Mouse (Mus musculus): Measurements from ENCODE around the gene Stx18. TPM values are rescaled to one million over a fixed set of nuclear protein-coding genes. Genes with fewer than 3 reads are reported as not detected.
A peak's percentile ranks its signal among the peaks of the same experiment; 100 is the strongest.

Stx18 gene
- 10 to 100 TPM; 14.2 to 14.3 TPM for total RNA-seq (2021)
- long read RNA-seq, experiment 1, transcript Stx18-203 (11 exons, 3,002 nt): major isoform, 17 of 22 reads
- long read RNA-seq, experiment 1, partial matches to known transcripts: 2 of 22 reads
- long read RNA-seq, experiment 1, other reads (novel, unspliced or antisense): 0 of 22 reads
- long read RNA-seq, experiment 2, transcript Stx18-203 (11 exons, 3,002 nt): major isoform, 9 of 13 reads
- long read RNA-seq, experiment 2, partial matches to known transcripts: 1 of 13 reads
- long read RNA-seq, experiment 2, other reads (novel, unspliced or antisense): 2 of 13 reads

DNA sequence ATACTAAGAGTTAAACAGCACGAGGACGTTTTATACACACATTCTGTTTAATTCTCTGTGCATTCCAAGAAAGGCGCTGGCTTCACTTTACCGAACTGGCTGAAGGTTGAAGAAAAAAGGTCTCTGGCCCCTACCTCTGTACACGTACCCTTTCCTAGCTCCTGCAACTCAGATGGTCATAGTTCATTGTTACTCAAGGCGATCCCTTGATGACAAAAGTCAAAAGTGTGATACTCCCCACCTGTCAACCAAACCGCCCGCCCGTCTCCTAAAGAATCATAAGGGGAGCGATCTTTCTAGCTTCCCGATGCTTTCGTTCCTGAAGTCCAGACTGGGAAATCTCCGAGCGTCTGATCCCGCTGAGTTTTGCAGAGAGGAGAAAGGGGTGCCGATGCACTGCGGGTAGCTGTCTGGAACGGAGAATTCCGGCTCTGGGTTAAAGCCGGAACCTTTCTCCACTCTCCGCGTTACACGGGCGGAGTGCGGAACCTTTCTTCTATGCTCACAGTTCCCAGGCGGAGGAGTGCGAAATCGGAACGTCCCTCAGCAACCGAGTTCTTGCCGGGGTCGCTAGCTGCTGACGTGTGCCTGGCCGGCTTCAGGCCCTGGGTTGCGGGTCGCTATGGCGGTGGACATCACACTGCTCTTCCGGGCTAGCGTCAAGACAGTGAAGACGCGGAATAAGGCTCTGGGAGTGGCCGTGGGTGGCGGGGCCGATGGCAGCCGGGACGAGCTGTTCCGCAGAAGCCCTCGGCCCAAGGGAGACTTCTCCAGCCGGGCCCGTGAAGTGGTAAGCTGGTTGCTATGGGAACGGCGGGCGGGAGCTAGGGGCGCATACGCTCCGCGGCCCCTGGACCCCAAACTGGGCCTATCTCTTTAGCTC lies at the start of gene Stx18:
Stx18 (plus strand) TSS at position 33 of the 883 bp plus-strand sequence.
- peak; percentile 86 for DNase-seq (ENCODE audit: low spot score)

DNA sequence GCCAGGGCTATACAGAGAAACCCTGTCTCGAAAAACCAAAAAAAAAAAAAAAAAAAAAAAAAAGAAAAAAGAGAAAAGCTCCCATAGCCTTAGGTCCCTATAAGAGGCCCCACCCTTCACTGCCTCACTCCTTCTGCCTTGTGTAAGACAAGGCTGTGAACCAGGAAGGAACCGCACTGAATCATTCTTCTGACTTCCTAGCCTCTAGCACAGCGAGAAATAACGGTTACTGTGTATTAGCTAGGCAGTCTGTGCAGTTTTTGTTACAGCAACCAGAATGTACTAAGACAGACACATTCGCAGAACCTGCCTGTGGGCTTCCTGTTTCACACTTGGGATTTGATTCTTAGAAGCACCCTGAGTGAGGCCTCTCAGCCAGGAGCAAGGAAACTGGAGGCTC lies 46.2 kb upstream of the Stx18 start:
- DNase-seq (ENCODE audit: low spot score): no peak

DNA sequence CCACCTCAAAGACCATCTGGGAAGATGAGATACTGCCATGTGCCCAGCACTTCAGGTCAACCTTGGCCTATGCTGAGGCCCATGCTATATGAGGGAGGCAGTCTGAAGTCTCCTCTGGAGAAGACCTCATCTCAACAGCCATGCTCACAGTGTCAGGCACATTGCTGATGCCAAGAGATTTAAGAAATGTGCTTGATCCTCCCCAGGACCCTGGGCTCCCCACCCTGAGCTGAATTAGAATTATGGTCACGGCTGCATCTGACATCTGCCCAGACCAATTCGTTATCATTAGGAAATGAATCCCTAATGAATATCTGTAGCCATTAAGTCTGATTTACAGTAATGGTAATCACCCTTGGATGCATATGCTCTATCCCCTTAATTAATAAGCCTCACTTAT lies 39.7 kb upstream of the Stx18 start:
- no peak for DNase-seq (ENCODE audit: low spot score)

DNA sequence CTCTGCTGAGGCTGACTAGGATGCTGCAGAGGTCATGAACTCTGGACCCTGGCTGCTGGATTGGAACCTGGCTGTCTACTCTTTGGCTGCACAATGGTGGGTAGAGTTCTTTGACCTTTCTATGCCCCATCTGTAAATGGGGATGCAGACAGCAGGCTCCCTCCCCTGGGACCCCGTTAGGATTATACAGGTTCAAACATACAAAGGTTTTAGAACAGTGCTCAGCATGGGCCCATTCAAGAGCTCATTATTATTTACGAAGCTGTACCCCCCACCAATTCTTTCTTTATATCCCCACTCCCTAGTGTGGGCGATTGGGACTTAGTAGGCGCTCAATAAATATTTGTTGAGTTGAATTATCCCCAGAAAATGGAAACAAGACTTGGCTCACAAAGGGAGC lies 36.0 kb upstream of the Stx18 start:
- no peak for DNase-seq (ENCODE audit: low spot score)

DNA sequence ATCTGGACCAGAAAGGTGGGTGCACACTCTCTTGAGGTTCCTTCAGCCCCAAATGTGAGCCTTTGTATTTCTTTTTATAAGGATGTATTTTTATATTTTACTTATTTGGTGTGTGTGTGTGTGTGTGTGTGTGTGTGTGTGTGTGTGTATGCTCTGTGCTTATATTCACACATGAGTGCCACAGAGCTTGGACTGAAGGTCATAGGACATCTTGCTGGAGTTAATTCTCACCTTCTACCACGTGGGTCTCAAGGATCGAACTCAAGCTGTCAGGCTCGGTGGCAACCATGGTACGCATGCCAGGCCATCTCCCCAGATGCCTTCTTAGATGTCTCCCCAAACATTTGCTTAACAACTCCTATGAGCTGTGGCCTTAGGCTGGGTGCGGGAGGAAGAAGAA lies 33.8 kb upstream of the Stx18 start:
- DNase-seq (ENCODE audit: low spot score): no peak

DNA sequence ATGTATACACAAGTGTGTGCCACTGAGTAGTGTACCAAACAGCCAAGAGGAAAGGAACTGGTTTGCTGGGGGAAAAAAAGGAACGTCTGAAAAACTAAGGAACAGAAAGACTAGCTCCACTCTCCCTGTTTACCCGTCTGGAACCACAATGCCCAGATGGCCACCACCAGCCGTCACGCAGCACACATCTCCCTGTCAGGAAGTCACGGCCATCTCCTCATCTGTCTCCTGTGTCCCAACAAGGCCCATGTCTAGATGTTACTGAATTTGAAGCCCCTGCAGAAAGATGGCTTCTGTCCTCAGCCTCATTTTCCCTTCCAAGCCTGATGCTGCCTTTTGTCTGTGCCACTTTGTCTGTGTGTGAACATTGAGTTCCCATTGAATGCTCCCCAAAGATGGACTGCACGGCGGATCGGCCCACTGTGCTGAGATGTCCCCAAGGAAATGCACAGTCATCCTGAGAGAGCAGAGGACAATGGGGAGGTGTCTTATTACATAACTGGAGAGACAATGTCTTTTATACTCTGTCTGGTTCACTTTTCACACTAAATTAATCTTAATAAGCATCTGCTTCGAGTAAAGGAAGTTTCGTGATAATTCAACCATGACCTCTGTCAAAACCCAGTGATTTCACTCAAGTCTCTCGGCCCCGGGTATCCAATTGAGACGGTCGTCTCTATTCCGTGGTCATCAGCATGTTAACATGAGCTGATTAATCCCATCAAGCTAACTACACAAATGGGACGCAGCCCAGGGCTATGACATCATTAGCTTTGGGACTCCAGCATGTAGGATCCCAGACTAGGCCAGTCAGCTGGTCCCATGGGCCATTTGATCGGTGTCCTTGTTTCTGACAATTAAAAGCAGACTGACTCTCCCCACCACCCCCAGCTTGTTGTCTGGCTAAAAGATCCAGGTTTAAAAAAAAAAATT lies 31.9 kb upstream of the Stx18 start:
- no peak for DNase-seq (ENCODE audit: low spot score)

DNA sequence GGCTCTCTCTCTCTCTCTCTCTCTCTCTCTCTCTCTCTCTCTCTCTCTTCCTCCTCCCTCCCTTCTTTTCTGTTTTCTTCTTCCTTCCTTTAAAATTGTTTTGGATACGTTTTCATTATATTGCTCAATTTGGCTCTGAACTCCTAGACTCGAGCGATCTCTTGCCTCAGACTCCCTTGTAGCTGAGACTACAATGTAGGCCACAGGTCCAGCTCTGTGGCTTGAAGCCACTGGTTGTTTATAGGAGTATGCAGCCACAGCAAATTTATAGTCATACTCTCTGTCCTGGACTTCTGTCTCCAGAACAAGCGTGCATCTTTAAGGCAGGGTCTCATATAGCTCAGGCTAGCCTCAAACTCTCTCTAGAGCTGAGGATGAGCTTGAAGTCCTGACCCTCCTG lies 29.5 kb upstream of the Stx18 start:
- DNase-seq (ENCODE audit: low spot score): no peak

DNA sequence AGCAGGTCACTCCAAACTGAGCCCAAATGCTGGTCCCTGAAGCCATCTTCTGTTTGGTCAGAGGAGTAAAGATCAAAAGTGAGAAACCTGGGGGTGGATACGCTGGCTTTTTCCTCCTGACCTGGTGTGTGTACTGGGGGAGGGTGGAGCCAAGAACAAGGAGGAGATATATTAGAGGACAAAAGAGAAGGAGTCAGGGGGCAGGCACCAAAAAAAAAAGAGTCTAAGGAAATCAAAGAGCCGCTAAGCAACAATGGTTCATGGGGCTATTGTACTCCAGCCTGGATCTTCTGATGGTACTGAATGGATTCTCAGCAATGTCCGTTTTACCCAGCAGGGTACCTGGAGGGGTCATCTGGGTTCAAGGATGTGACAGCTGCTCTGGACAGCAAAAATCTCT lies 23.6 kb upstream of the Stx18 start:
- DNase-seq (ENCODE audit: low spot score): no peak

DNA sequence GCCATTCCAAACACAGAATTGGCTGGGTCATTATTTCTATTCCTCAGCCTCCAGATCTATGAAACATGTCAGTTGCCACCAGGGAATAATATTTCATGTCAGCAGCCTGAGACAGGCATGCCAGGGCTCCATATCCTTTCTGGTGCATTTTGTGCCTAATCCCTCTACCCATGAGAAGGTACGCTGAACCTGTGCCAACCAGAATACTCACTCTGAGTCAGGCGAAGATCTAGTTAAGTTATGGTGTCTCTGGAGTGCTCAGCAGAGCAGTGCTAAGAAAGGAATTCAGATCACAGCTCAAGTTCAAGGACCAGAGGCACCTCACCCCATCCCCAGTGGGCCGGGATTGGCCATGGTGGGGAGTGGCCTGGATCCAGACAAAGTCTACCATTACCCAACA lies 21.6 kb upstream of the Stx18 start:
- DNase-seq (ENCODE audit: low spot score): peak; percentile 11

DNA sequence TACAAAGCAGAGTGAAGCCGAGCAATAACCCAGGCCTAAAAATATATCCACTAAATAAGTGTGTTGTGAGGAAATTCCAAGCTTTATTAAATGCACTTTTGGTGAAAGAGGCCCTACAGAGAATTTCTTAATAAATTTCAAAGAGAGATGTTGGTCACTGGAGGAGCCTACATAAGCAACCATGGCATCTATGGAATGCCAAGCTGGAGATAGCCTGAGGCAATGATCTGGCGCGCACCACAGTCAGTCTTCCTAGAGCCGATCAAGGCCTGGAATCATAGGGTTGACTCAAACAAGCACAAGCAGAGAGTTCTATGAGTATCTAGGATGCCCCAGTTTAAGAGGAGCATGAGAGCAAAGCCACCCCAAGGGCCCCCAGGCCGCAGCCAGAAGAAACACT lies 10.9 kb upstream of the Stx18 start:
- no peak for DNase-seq (ENCODE audit: low spot score)

DNA sequence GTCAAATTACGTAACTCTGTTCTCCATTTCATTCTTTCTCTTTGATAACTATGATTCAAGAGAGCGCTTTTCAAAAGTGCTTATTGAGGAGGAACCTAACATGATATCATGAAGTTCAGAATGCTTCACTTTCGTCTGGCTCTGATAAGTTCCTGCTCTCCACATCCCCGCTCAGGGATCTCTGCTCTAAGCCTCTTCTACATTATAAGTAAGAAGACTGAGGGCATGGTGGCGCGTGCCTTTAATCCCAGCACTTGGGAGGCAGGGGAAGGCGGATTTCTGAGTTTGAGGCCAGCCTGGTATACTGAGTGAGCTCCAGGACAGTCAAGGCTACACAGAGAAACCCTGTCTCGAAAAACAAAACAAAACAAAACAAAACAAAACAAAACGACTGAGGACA lies 268 bp upstream of the Stx18 start:
- no peak for DNase-seq (ENCODE audit: low spot score)

DNA sequence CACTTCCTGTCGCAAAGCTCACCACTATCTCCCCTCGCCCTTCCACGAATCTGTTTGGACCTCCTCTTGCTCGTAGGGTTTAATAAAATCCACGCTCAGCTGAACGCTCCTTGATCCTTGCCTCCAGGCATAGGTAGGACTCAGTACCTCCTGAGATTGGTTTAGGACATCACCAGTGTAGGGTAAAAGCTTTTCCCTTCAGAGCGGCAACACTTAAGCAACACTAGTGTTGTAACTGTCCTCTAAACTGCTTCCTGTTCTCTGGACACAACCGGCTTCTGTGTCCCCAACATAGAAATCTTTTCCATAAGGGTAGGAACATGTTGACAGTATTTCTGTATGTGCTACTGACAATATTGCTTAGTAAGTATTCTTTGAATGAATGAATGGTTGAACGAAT lies 1.3 kb downstream of the Stx18 start:
- no peak for DNase-seq (ENCODE audit: low spot score)

DNA sequence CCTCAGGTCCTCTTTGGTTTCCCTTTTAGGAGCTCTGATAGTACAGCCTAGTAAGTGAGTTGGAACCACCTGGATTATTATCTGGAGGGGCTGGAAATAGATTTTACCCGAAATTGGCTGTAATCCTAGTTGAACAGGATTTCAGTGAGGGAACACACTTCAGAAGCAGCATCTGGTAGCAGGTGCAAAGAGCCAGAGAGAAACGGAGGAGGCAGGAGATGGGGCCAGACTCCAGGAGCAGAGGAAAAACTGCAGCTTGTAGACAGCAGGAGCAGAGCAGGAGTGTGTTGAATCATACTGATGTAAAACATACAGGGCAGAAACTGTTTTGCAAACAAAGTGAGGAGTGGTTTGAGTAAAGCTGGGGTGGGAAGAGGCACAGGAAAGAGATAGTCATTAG lies 6.4 kb downstream of the Stx18 start:
- DNase-seq (ENCODE audit: low spot score): no peak

DNA sequence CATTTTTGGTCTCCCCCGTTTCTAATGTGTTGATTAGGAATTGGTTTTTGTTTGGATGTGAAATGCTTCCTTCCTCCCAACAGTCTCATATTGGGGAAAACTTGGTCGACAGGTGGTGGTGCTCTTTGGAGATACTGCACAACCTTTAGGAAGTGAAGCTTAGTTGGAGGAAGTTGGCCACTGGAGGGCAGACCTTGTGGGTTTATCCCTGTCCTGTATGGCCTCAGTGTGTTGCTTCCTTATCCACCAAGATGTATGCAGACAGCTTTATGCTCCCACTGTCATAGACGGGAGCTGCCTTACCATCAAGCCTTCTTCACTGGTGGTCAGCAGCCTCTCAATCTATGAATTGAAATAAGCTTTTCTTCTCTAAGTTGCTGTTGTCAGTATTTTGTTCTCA lies 9.6 kb downstream of the Stx18 start:
- no peak for DNase-seq (ENCODE audit: low spot score)

DNA sequence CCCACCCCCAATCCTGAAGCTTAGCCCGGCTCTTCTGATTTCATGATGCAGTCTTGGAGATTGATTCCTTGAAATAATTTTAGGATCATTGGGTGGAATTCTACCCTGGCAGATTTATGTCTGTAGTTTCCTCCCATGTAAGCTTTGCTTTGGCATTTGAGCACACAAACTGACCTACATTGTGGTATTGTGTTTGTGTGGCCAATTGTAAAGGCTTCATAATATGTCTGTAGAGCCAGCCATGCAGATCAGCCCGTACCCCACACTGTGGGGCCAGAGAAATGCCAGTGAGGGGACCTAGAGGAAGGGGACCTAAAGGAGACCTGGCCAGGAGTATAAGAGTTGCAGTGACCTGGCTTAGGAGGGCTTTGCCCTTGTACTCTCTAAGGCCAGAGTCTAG lies 22.5 kb downstream of the Stx18 start:
- DNase-seq (ENCODE audit: low spot score): no peak

DNA sequence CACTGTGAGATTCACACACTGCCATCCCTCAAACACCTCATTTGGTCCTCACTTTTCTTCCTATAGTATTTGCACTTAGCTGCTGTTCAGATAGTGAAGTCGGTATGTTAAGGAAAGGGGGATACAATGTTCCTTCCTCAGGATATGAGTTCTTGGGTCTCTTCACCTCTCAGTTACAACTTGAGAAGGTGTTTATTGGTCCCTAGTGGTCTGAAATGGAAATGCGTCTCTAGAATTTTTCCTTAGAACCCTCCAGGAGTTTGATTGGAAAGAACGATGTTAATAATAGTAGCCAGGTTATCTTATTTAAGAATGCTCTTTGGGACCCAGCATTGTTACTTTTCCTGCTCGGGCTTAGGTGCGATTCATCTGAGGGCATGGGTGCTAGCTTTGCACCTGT lies 24.2 kb downstream of the Stx18 start:
- DNase-seq (ENCODE audit: low spot score): no peak

DNA sequence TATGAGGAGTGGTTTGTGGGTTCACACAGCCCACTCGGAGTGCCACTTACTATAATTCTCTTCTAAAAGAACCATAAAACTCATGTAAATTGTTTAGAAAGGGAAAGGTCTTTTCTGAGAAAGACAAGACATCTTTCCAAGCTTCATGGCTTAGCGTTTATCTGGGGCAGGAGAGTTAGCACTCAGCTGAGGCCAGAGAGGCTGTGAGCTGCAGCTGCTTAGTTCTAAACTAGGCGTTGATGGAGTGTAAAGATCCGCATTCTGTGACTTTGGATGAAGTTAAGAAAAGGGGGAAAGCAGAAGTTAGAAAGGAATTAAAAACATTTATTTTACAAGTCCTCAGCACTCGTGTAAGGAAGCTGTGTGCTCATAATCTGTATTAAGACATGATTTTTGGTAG lies 24.8 kb downstream of the Stx18 start:
- no peak for DNase-seq (ENCODE audit: low spot score)

DNA sequence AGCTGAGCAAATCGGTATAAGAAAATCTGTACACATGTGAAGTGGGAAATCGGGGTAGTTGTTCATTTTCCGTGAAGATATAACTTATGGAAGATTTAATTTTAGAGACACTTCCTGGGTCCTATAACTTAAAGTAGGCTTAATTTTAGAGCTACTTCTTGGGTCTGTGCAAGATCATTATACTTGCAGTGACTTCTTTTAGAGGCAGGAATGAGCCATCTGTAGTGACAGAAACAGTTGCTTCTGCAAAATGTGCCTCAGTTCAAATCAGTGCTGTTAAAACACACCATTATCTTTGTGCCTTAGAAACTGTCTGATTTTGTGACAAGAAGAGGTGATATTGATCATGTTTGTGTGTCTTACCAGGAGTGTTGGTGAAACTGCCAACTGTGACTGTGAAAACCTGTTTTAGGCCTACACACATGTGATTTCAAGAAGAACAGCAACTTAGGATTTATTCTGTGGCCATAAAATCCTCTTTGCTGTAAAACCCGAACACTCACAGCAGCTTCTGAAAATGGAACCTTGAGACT lies 25.6 kb downstream of the Stx18 start:
- DNase-seq (ENCODE audit: low spot score): no peak

DNA sequence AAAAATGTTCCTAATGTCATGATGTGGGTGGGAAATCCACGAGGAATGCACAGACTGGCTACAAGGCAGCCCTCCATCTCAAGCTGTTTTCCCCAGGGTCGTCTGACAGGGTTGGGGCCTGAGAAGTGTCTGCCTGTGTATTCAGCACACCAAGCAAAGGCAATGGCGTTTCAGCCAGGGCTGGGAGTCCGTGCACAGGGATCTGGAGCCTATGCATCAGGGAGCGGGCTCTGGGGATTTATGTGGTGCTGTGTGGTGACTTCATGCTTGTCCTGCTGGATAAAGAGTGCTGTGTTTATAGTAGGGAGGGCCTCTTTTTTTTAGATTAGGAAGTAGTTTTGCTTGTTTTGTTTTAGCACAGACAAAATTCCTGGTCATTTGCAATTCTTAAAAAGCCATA lies 26.2 kb downstream of the Stx18 start:
- no peak for DNase-seq (ENCODE audit: low spot score)

DNA sequence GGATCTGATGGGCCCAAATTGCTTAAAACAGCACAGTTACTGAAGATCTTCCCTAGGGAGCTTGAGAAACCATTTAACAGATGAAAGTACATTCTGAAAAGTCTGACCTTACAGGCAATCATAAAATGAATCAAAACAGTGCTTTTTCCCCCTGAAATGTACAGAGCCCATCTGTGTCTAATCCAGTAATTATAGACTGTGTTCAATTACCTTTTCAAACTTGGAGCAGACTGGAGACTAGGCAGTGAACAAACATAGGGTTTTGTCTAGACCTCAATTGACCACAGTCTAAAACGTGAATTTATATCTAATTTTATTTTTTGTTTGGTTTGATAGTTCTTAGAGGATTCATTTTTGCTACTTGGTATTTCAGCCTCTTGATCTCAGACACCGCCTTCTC lies 26.9 kb downstream of the Stx18 start:
- no peak for DNase-seq (ENCODE audit: low spot score)

DNA sequence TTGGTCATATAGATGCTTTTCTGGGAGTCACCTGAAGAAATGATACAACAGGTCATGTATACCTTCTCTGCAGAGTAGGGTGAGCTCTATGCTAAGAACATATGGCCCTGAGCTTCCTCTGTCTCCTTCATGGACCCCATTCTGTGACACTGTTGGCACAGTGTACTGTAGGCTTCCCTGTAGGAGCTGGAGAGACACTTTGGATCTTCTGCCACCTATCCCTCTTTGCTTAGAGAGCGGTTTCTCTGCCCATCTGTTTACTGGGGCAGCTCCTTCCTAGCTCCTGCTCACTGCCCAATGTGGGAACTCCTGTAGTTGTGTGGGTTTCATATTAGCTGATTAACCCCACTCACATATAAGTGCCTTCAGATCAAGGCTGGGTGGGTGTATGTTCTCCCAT lies 28.1 kb downstream of the Stx18 start:
- no peak for DNase-seq (ENCODE audit: low spot score)

DNA sequence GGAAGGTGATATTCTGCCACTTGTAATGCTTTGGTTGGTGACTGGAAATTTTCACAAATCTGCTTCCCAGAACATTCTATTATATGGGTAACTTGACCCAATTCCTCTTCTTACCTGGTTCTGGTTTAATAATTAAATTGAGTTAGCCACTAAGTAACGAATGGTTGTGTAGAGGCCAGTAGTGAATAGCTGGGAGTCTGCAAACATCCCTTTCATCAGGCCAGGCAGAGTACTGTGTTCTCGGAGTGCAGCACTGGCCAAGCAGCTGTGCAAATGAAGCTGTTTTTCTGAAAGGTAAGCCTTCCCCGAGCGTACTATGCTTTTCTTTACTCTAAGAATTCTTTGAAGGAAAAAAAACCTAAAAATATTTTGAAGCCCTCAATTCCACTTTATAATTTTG lies 37.8 kb downstream of the Stx18 start:
- no peak for DNase-seq (ENCODE audit: low spot score)

All from gastrocnemius, adult 18-20 months (tissue).